In the genomic region with DNA sequence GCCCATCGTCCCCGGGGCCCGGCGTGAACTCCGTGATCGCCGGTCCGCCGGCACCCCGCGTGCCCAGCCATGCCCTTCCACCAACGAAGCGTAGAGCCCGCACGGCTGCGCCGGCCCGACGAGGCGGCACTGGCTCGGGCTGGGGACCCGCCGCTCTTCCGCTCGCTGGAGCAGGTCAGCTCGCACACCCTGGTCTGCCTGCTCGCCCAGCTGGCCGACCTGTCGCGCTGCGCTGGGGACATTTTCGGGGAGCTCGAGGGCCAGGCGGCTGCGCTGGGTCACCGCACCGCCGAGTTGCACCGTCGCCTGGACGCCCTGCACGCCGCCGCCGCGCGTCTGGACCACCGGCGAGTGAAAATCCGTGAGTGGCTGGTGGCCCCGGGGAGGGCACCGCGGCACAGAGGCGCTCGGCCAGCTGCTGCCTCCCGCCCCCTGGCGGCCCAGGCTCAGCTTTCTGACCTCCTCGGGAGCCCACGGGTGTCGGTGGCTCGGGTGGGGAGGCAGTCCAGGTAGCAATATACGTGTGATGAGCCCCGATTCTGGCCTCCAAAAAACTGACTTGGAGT, we compare ENCODE assay signal across 8 mouse cellular contexts. TPM values are rescaled to one million over a fixed set of nuclear protein-coding genes. Genes with fewer than 3 reads are reported as not detected.
DNase-seq lines count a peak whose midpoint lies in the region; ATAC-seq and TF ChIP-seq lines count a peak whose summit lies in the region.

A gene (plus strand): TSS at position 70 of the 566 bp plus-strand sequence.

- H3K36me3 ChIP-seq in E14TG2a.4 (ENCODE audit: insufficient read depth, low read length), result no peaks in the 10 kb centered on the region
- H3K36me3 ChIP-seq in forebrain, embryonic 16.5 days (ENCODE audit: control insufficient read depth, insufficient read depth), result no peaks in the 10 kb centered on the region
- no peaks in the 10 kb centered on the region for H3K36me3 ChIP-seq in lung, embryonic 16.5 days (ENCODE audit: control insufficient read depth, insufficient read depth, low read length)

- peak within 1 kb of the TSS; percentile 69 for H3K9ac ChIP-seq in forebrain, embryonic 16.5 days (replicated peaks; ENCODE audit: low read depth, low read length)
- H3K9ac ChIP-seq in lung, embryonic 16.5 days (ENCODE audit: low read length), result peak within 1 kb of the TSS; percentile 87

- TF ChIP-seq CTCF in E14TG2a.4 (conservative IDR thresholded peaks at IDR 0.05; ENCODE audit: low read length), result no peak
- peak; percentile 23; the same call in 1 of the 2 replicates for TF ChIP-seq CTCF in bone marrow macrophage, adult 2 months (IDR thresholded peaks at IDR 0.05; ENCODE audit: low read depth, low read length)
- peak; percentile 78 for TF ChIP-seq CTCF in layer of hippocampus, adult 2 months (conservative IDR thresholded peaks at IDR 0.05)

- peak within 1 kb of the TSS; percentile 91 for H3K4me3 ChIP-seq in E14TG2a.4 (replicated peaks; ENCODE audit: low read length)
- H3K4me3 ChIP-seq in bone marrow macrophage, adult 2 months (ENCODE audit: insufficient read depth, low read length), result peak within 1 kb of the TSS; percentile 55
- peak within 1 kb of the TSS; percentile 70 for H3K4me3 ChIP-seq in forebrain, embryonic 16.5 days (replicated peaks; ENCODE audit: low read length)
- peak within 1 kb of the TSS; percentile 63 for H3K4me3 ChIP-seq in layer of hippocampus, adult 2 months
- H3K4me3 ChIP-seq in lung, embryonic 16.5 days (ENCODE audit: low read length), result peak within 1 kb of the TSS; percentile 80

- peaks cover 18% of the 10 kb centered on the region for H3K9me3 ChIP-seq in E14TG2a.4 (ENCODE audit: low read length)
- H3K9me3 ChIP-seq in forebrain, embryonic 16.5 days (ENCODE audit: control insufficient read depth, low read length), result no peaks in the 10 kb centered on the region
- no peaks in the 10 kb centered on the region for H3K9me3 ChIP-seq in lung, embryonic 16.5 days (ENCODE audit: control insufficient read depth, low read length)

- intact Hi-C loops in heart, postnatal 36 days (cut with DNase I), result loop anchor here (2.0 to 5.0 kb wide), 4 partner anchors 70 to 262 kb away; a partner anchor contains a TSS

- H3K4me2 ChIP-seq in forebrain, embryonic 16.5 days (ENCODE audit: low read length), result peak within 1 kb of the TSS; percentile 100
- H3K4me2 ChIP-seq in lung, embryonic 16.5 days (ENCODE audit: low read depth, low read length), result peak within 1 kb of the TSS; percentile 96

- no peak within 1 kb of the TSS for H3K27ac ChIP-seq in bone marrow macrophage, adult 2 months (ENCODE audit: insufficient read depth, low read depth, low read length)
- no peak within 1 kb of the TSS for H3K27ac ChIP-seq in forebrain, embryonic 16.5 days (ENCODE audit: low read length)
- peak within 1 kb of the TSS; percentile 87 for H3K27ac ChIP-seq in layer of hippocampus, adult 2 months
- H3K27ac ChIP-seq in lung, embryonic 16.5 days (ENCODE audit: low read length), result peak within 1 kb of the TSS; percentile 79

- no peak for TF ChIP-seq POLR2A in bone marrow macrophage, adult 2 months (IDR thresholded peaks at IDR 0.05; ENCODE audit: borderline replicate concordance, low read depth, low read length)

- peak; percentile 73 to 75 for DNase-seq in heart, postnatal 36 days
- DNase-seq in layer of hippocampus, adult 2 months (ENCODE audit: low spot score in 2 of 2), result peak in 1 of 2 experiments; percentile 11
- peak; percentile 77 for DNase-seq in retina, embryonic 14.5 days (ENCODE audit: low spot score)
- peak; percentile 9 for DNase-seq in urinary bladder, postnatal 10 days (ENCODE audit: low spot score)

- 0% methylated on average over 63 of the region's 63 CpGs for WGBS in forebrain, embryonic 16.5 days
- WGBS in lung, embryonic 16.5 days, result under 1% methylated on average over 55 of the region's 63 CpGs

- peak; percentile 82 for ATAC-seq in forebrain, embryonic 16.5 days
- ATAC-seq in lung, embryonic 16.5 days (ENCODE audit: low read depth), result peak; percentile 86

- peaks cover 36% of the 10 kb centered on the region for H3K27me3 ChIP-seq in E14TG2a.4 (ENCODE audit: insufficient read depth, low read length)
- H3K27me3 ChIP-seq in forebrain, embryonic 16.5 days (replicated peaks; ENCODE audit: control insufficient read depth, insufficient read depth, low read length), result no peaks in the 10 kb centered on the region; the same call in 1 of the 2 replicates
- no peaks in the 10 kb centered on the region; the same call in 1 of the 2 replicates for H3K27me3 ChIP-seq in lung, embryonic 16.5 days (ENCODE audit: control insufficient read depth, insufficient read depth, low read depth, low read length)

- peaks cover 28% of the 10 kb centered on the region for H3K4me1 ChIP-seq in E14TG2a.4 (replicated peaks; ENCODE audit: low read depth, low read length)
- H3K4me1 ChIP-seq in bone marrow macrophage, adult 2 months (ENCODE audit: control insufficient read depth, insufficient read depth, low read length), result no peaks in the 10 kb centered on the region
- H3K4me1 ChIP-seq in forebrain, embryonic 16.5 days (replicated peaks; ENCODE audit: control insufficient read depth, insufficient read depth, low read length), result peaks cover 9% of the 10 kb centered on the region
- peaks cover 15% of the 10 kb centered on the region for H3K4me1 ChIP-seq in lung, embryonic 16.5 days (replicated peaks; ENCODE audit: control insufficient read depth, insufficient read depth, low read length)

RNA-seq across cellular contexts. Expression of the gene that starts here (rescaled TPM):
- polyA plus RNA-seq in bone marrow macrophage, adult 2 months (2012; ENCODE audit: insufficient read depth, insufficient read length, missing spikeins), result 0.20 TPM in 1 of 2 replicates, not detected in the other
- 16.9 and 17.4 TPM in 2 replicates for polyA plus RNA-seq in forebrain, embryonic 16.5 days (2015; fragmentation: Nextera tagmentation; extraction: Ambion mirVana)
- total RNA-seq in heart, postnatal 36 days (2021), result 10 to 100 TPM; 14.5 to 21.3 TPM
- 10 to 100 TPM; 47.5 to 51.6 TPM for total RNA-seq in layer of hippocampus, adult 2 months (2021)
- 4.4 and 4.6 TPM in 2 replicates for polyA plus RNA-seq in lung, embryonic 16.5 days (2015; fragmentation: Nextera tagmentation; extraction: Ambion mirVana)

Comparison
In these comparisons a context has a peak if more than half of its experiments do, and no peak if none do; other contexts are left out.
1. H3K27ac ChIP-seq: peak in layer of hippocampus, adult 2 months (single experiment) and lung, embryonic 16.5 days (single experiment); none in bone marrow macrophage, adult 2 months (single experiment) and forebrain, embryonic 16.5 days (single experiment).
2. Peak in every context shown above with its lines, with median percentiles within 50 percentile points of each other: H3K4me3 ChIP-seq.